12 mouse cellular contexts compared by ENCODE assay signal in the genomic region with DNA sequence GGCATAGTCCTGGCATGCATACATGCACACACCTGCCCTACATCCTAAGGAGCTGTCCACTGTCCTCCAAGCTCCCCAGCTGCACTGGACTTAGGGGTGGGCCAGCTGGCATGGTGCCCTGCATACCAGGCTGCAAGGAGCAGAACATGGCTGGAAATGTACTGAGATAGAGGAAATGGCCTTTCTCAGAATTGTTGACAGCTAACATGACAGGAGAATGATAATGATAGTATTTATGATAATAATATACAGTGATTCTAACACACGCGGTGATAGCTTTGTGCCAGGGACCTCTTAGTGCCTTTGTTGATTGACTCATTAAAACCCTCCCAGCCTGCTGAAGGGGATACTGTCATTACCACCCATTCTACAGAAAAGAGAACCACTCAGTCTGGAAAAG. TPM values are rescaled to one million over a fixed set of nuclear protein-coding genes. Genes with fewer than 3 reads are reported as not detected.
DNase-seq lines count a peak whose midpoint lies in the region; ATAC-seq lines count a peak whose summit lies in the region.
"Had no signal": no experiment of that assay in that cellular context is flagged by ENCODE, and none has a peak within 500 bp of the region (broad histone marks: within the 10 kb centered on the region; RNA-seq: fewer than 3 reads in every experiment).

No protein-coding gene starts in this region.

- no peaks in the 10 kb centered on the region for H3K36me3 ChIP-seq in forebrain, embryonic 12.5 days (replicated peaks)
- no peaks in the 10 kb centered on the region for H3K36me3 ChIP-seq in forebrain, embryonic 11.5 days (ENCODE audit: control insufficient read depth, insufficient read depth, low read length)
- H3K36me3 ChIP-seq in megakaryocyte, embryonic 14.5 days (replicated peaks; ENCODE audit: low read length): no peaks in the 10 kb centered on the region
- H3K36me3 ChIP-seq in heart, embryonic 10.5 days: no peaks in the 10 kb centered on the region
- H3K36me3 ChIP-seq: hindbrain, embryonic 13.5 days; liver, embryonic 15.5 days; neural tube, embryonic 13.5 days had no signal

- 80% methylated on average over 2 of the region's 2 CpGs for WGBS in forebrain, embryonic 12.5 days
- 100% methylated on average over 2 of the region's 2 CpGs for whole genome bisulfite sequencing in forebrain, embryonic 11.5 days
- WGBS in heart, embryonic 10.5 days: 45% methylated on average over 2 of the region's 2 CpGs

- H3K4me1 ChIP-seq in forebrain, embryonic 12.5 days: peaks cover 12% of the 10 kb centered on the region
- H3K4me1 ChIP-seq in forebrain, embryonic 11.5 days (replicated peaks; ENCODE audit: control insufficient read depth, insufficient read depth, low read length): no peaks in the 10 kb centered on the region
- no peaks in the 10 kb centered on the region for H3K4me1 ChIP-seq in megakaryocyte, embryonic 14.5 days
- peaks cover 88% of the 10 kb centered on the region for H3K4me1 ChIP-seq in heart, embryonic 10.5 days

- H3K4me3 ChIP-seq in forebrain, embryonic 12.5 days (replicated peaks): no peak overlapping the region
- H3K4me3 ChIP-seq in forebrain, embryonic 11.5 days (ENCODE audit: low read depth, low read length): no peak overlapping the region
- peak overlapping the region; percentile 33 for H3K4me3 ChIP-seq in megakaryocyte, embryonic 14.5 days (replicated peaks)
- H3K4me3 ChIP-seq in heart, embryonic 10.5 days: no peak overlapping the region
- H3K4me3 ChIP-seq: hindbrain, embryonic 13.5 days; liver, embryonic 15.5 days; neural tube, embryonic 13.5 days had no signal

- DNase-seq in forebrain, embryonic 11.5 days (ENCODE audit: low spot score): no peak
- DNase-seq in heart, embryonic 10.5 days (ENCODE audit: low spot score): no peak
- DNase-seq in lung, postnatal 4 days: peak; percentile 50 to 78
- DNase-seq in retina, postnatal 1 day: no peak
- no peak for DNase-seq in neural tube, embryonic 10.5 days (ENCODE audit: extremely low spot score, low spot score)

- H3K4me2 ChIP-seq in forebrain, embryonic 12.5 days: no peak overlapping the region
- no peak overlapping the region for H3K4me2 ChIP-seq in forebrain, embryonic 11.5 days (ENCODE audit: low read depth, low read length, severe bottlenecking)
- H3K4me2 ChIP-seq: hindbrain, embryonic 13.5 days; liver, embryonic 15.5 days; neural tube, embryonic 13.5 days had no signal

- peaks cover 44% of the 10 kb centered on the region for H3K27me3 ChIP-seq in forebrain, embryonic 12.5 days
- H3K27me3 ChIP-seq in forebrain, embryonic 11.5 days (ENCODE audit: control insufficient read depth, insufficient read depth, low read length): peaks cover 7% of the 10 kb centered on the region
- H3K27me3 ChIP-seq in megakaryocyte, embryonic 14.5 days (replicated peaks): no peaks in the 10 kb centered on the region
- no peaks in the 10 kb centered on the region for H3K27me3 ChIP-seq in heart, embryonic 10.5 days (ENCODE audit: insufficient read depth, poor library complexity, severe bottlenecking)
- H3K27me3 ChIP-seq: liver, embryonic 15.5 days; Patski had no signal

- ATAC-seq in forebrain, embryonic 12.5 days (ENCODE audit: low FRiP score): 0 out of 2 replicates have a peak, but pooled peaks have one; percentile 14
- ATAC-seq in forebrain, embryonic 11.5 days (replicated peaks; ENCODE audit: low FRiP score): no peak
- ATAC-seq in megakaryocyte, adult 5-6 weeks (ENCODE audit: poor library complexity, severe bottlenecking): no peak
- ATAC-seq: Patski had no signal

- no peaks in the 10 kb centered on the region for H3K9me3 ChIP-seq in forebrain, embryonic 12.5 days
- H3K9me3 ChIP-seq in forebrain, embryonic 11.5 days (ENCODE audit: control insufficient read depth, low read length): no peaks in the 10 kb centered on the region
- peaks cover 5% of the 10 kb centered on the region; the same call in 1 of the 2 replicates for H3K9me3 ChIP-seq in megakaryocyte, embryonic 14.5 days
- no peaks in the 10 kb centered on the region for H3K9me3 ChIP-seq in heart, embryonic 10.5 days
- H3K9me3 ChIP-seq: hindbrain, embryonic 13.5 days; liver, embryonic 15.5 days; neural tube, embryonic 13.5 days had no signal

- H3K27ac ChIP-seq in forebrain, embryonic 12.5 days: no peak overlapping the region
- H3K27ac ChIP-seq in forebrain, embryonic 11.5 days (ENCODE audit: low read depth, low read length): no peak overlapping the region
- H3K27ac ChIP-seq in heart, embryonic 10.5 days: peak overlapping the region; percentile 76; the same call in 1 of the 2 replicates
- H3K27ac ChIP-seq: hindbrain, embryonic 13.5 days; liver, embryonic 15.5 days; neural tube, embryonic 13.5 days had no signal

- no peak overlapping the region for H3K9ac ChIP-seq in forebrain, embryonic 12.5 days
- H3K9ac ChIP-seq in forebrain, embryonic 11.5 days (ENCODE audit: low read length): no peak overlapping the region
- H3K9ac ChIP-seq: hindbrain, embryonic 13.5 days; liver, embryonic 15.5 days; neural tube, embryonic 13.5 days had no signal

RNA-seq across cellular contexts. Expression of a gene that starts 54.4 kb away (rescaled TPM):
- polyA plus RNA-seq in forebrain, embryonic 12.5 days (2016; fragmentation: Nextera tagmentation; extraction: Ambion mirVana): 12.5 and 14.8 TPM in 2 replicates
- 9.0 and 9.7 TPM in 2 replicates for polyA plus RNA-seq in forebrain, embryonic 11.5 days (2014; fragmentation: Nextera tagmentation; extraction: Ambion mirVana)
- not detected in 2 replicates for polyA plus RNA-seq in megakaryocyte, embryonic 14.5 days (2012; ENCODE audit: insufficient read depth, low replicate concordance)
- total RNA-seq in megakaryocyte, adult 5-6 weeks (2015): 0.13 TPM in 1 of 2 replicates, not detected in the other
- 0.04 and 0.22 TPM in 2 replicates for total RNA-seq in megakaryocyte, adult 5-6 weeks (2017)
- 62.0 and 100 TPM in 2 replicates for polyA plus RNA-seq in heart, embryonic 10.5 days (2016; fragmentation: Nextera tagmentation; extraction: Ambion mirVana)

Comparison
In these comparisons a context has a peak if more than half of its experiments do, and no peak if none do; other contexts are left out.
1. DNase-seq: peak in lung, postnatal 4 days (2 of 2); none in forebrain, embryonic 11.5 days (single experiment), heart, embryonic 10.5 days (single experiment), retina, postnatal 1 day (single experiment) and neural tube, embryonic 10.5 days (single experiment).